Mouse (Mus musculus): Measurements from ENCODE around the gene Dnajb6.

The Dnajb6 gene

DNA sequence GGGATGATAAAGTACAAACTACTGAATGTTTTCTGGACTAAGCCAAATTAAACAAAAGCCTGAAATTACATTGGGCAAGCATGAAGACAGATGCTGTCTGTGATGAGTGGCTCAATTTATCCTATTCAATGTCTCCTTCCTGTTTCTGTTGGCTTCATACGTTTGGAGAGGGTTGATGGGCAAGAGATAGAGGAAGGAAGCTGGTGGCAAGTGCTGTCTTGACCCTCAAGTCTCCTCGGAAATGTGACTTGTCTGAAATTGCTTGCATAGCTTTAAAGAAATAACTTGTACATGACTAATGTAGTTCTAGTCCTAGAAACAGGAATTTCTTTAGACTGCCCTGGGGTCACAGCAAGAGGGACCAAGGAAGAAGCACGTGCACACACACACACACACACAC, 109.5 kb downstream of the Dnajb6 start:
- intact Hi-C loops (cut with DNase I) = no loop called here

DNA sequence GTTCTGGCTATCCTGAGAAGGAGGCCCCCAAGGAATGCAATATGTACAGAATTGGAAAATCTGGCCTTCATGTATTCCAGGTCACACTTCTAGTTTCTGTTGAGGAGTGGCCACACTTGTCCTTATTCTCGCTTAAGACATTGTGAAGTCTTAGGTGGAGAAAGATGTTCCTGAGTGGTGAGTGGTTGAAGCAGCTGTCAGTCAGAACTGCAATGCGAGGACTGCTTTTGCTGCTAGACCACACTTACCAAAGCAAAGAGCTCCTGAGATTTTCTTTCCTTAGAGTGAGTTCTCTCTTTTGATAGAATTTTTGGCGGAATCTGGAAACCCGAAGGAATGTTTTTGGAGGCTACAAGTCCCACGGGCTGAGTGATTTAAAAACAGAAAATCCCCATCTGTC, 112.0 kb downstream of the Dnajb6 start:
- intact Hi-C loops (cut with DNase I) = no loop called here

DNA sequence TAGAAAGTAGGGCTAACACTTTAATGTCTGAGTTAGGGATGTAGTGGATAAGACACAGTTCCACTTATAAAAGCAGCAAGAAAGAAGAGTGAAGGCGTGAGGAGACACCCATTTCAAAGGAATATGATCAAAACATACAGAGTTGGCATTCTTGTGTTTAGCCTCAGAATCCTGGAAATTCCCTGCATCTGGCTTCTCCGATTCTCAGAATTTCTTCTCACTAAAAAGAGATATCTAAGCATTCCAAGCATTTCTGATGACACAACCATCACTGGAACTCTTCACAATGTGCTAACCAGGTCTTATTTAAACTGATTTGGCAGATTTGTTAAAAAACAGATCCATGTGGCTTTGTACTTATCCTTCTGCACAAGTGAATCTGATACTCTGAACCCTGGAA, 112.6 kb downstream of the Dnajb6 start:
- intact Hi-C loops (cut with DNase I) = no loop called here

DNA sequence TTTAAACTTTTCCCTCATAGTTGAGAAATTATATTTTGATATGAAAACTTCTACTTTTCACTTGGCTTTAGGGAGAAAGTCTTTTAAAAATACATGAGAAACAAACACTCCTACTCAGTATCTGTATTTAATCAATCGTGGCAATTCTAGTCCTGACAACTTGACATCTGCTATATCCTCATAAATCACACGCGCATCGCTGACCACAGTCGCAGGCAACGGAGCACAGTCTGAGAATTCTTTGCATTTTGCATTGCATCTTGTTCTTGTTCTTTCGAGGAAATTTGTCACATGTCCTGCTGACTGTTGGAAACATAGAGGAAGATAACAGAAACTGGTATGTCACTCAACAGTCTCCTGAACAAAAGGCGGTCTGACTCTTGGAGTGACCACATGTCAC, 116.9 kb downstream of the Dnajb6 start:
- intact Hi-C loops (cut with DNase I) = no loop called here

DNA sequence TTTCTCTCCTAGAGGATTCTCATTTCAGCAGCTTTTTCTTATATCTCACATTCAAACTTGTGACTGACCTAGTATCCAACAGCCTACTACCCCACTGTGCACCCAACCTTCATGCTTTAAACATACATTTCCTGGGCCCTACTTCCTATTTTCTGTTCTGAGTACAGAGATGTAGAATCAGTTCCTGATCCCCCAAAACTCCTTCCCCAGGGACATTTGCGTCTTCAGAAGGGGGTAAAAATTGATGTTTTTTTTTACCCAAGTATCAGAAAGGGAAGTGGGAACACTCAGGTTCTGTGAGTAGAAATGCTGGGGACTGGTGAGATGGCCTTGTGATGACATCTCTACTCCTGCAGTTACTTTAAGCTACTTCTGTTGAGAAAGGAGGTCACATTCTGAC, 117.5 kb downstream of the Dnajb6 start:
- intact Hi-C loops (cut with DNase I) = no loop called here

DNA sequence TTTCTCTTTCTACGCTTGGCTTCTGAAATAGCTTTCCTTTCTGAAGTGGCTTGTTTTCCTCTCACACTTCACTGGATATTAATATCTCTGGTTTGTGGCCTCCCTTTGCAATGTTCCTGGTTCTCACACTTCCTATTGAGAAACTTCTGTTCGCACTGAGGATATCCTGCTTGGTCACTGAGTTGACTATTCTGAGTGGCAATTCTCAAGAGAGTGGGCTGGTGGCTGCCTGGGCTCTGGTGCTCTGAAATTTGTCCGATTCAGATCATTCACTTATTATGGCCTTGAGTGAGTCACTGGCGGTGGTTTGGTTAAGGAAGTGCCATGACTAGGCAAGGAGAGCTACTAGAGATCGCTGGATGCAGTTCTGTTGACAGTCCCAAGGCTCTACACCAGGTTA, 118.9 kb downstream of the Dnajb6 start:
- intact Hi-C loops (cut with DNase I) = no loop called here

DNA sequence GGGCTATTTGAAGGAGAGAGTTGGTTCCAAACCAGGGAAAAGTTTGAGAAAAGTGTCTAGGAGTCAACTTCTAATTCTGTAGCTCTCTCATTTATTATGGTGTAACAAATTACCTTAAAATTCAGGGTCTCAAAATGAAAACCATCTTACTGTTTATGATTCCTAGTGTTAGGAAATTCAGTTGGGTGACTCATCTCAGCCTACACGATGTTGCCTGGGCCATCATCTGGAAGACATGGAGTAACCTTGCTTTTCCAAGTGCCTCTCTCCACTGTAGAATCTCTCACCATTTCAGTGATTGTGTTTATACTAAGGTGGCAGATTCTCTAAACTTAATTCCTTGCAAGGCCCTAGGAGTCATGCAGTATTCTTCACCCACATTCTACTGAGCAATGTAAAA, 119.5 kb downstream of the Dnajb6 start:
- intact Hi-C loops (cut with DNase I) = no loop called here

DNA sequence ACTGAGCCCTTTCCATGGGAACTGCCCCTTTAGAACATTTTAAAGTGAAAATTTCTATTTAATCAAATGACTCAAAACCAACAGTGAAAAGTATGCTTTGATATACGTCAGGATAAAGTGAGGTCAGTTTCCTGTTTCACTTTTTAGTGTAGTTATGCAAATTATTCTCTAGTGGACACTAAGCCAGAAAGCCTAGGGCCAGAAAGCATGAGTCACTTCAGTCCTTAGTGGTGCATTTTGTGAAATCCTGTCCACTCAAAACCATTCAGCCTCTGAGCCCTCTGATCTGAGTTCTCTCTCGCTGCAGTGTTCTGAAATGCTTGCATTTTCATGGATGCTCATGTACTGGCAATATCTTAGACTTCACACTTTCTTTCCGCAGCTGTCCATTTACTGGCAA, 126.0 kb downstream of the Dnajb6 start:
- intact Hi-C loops (cut with DNase I) = no loop called here

DNA sequence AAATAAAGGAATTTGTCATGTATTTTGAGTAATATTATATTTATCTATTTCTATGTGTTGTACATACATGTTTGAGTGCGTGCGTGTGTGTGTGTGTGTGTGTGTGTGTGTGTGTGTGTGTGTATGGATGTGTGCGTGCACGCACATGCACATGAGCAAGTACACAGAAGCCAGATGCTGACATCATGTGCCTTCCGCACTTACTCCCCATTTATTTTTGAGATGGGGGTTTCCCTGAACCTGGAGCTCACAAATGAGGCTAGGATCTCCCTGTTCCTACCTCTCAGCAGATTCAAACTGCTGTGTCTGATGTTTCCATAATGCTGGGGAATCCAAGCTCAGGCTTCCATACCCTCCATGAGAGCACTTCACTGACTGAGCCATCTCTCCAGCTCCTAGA, 126.9 kb downstream of the Dnajb6 start:
- intact Hi-C loops (cut with DNase I) = no loop called here

DNA sequence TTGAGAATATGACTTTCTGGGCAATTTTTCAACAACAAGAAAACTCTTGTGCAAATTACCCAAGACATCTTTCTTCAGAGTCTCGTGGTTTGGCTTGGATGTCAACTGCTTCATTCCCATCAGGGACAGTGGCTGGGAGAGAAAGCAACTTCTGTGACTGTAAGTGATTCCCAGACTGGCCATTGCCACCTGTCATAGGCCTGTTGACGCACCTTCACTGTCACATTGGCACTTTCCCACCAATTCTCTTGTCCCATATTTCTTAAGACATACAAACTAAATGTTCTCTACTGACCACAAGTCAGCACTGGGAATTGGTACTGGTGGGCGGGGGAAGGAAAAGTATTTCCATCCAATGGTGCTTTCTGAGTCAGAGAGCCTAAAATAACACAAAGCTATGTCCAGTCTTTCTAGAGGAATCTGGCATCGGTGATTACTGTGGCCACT, 128.8 kb downstream of the Dnajb6 start:
- intact Hi-C loops (cut with DNase I) = no loop called here

DNA sequence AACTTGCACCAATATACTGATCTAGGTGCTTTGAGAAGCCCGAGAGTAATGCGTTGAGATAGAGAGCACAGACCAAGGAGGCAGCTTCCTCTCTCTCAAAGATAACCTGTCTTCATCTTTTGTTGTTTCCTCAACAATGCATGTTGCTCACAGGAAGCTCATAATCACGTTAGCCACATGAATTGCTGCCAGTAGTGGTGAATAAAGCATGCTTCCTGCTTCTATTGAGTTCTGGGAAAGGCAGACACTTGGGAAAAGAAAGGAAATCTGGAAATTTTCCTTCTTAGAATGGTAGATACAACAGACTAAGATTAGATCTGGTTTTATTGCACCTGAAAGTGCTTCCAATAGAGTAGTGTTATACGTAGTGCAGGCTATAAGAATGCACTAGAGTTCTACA, 129.5 kb downstream of the Dnajb6 start:
- intact Hi-C loops (cut with DNase I) = no loop called here

Measured in adrenal gland (tissue).